Mouse (Mus musculus) limb, embryonic 12.5 days (tissue): ENCODE results near the gene Kalrn. TPM values are rescaled to one million over a fixed set of nuclear protein-coding genes. Genes with fewer than 3 reads are reported as not detected.

ENCODE experiments used
- ATAC-seq: fragments of 200-750 bp; cut with Nextera tagmentation; 2 replicates; pipeline ENCODE4 v1.8.0; 2017; ENCODE audit warnings: low read depth, moderate TSS enrichment; ENCODE audit not compliant: insufficient number of reproducible peaks, insufficient read depth, low FRiP score, low TSS enrichment
- H3K27ac ChIP-seq: fragments of 300-500 bp; sonication (generic); 2 replicates; pipeline ENCODE4 v1.5.1; 2016; ENCODE audit warnings: mild to moderate bottlenecking, moderate library complexity
- H3K27me3 ChIP-seq: fragments of 300-500 bp; sonication (generic); 2 replicates; pipeline ENCODE4 v1.6.1; 2016; ENCODE audit warnings: mild to moderate bottlenecking, moderate library complexity
- H3K36me3 ChIP-seq: fragments of 300-500 bp; sonication (generic); 2 replicates; pipeline ENCODE4 v1.6.1; 2016; ENCODE audit warnings: mild to moderate bottlenecking, moderate library complexity
- H3K4me1 ChIP-seq: fragments of 300-500 bp; sonication (generic); replicated peaks from 2 replicates; pipeline ENCODE4 v1.6.1; 2016
- H3K4me2 ChIP-seq: fragments of 300-500 bp; sonication (generic); 2 replicates; pipeline ENCODE4 v1.6.1; 2016; ENCODE audit warnings: mild to moderate bottlenecking, moderate library complexity
- H3K4me3 ChIP-seq: fragments of 300-500 bp; sonication (generic); replicated peaks from 2 replicates; pipeline ENCODE4 v1.5.1; 2016; ENCODE audit warnings: mild to moderate bottlenecking
- H3K9ac ChIP-seq: fragments of 300-500 bp; sonication (generic); replicated peaks from 2 replicates; pipeline ENCODE4 v1.6.1; 2016; ENCODE audit warnings: mild to moderate bottlenecking, moderate library complexity
- H3K9me3 ChIP-seq: fragments of 300-500 bp; sonication (generic); 2 replicates; pipeline ENCODE4 v1.6.1; 2016; ENCODE audit warnings: mild to moderate bottlenecking, moderate library complexity
- WGBS: fragments of 180-500 bp; shearing (Covaris S2); methylation state at CpG from one replicate; pipeline ENCODE4 v1.1.7; 2016; 5-methylcytosine and 5-hydroxymethylcytosine counted together
- polyA plus RNA-seq: library from polyadenylated mRNA; unstranded; fragments of >200 nt; fragmentation: Nextera tagmentation; extraction: Ambion mirVana; gene quantifications from 2 replicates; pipeline ENCODE4 v1.2.1, GENCODE M21; 2016

Gene Kalrn
- polyA plus RNA-seq, 1 experiment from 2014 or later: 13.1 TPM

- no peak overlapping the region for H3K9ac ChIP-seq
- 93% methylated on average over 4 of the region's 4 CpGs for WGBS
- ATAC-seq: no peak
Observed at GRCm38 (mm10) chr16:34579671-34580326, 6.5 kb upstream of the Kalrn start.

DNA sequence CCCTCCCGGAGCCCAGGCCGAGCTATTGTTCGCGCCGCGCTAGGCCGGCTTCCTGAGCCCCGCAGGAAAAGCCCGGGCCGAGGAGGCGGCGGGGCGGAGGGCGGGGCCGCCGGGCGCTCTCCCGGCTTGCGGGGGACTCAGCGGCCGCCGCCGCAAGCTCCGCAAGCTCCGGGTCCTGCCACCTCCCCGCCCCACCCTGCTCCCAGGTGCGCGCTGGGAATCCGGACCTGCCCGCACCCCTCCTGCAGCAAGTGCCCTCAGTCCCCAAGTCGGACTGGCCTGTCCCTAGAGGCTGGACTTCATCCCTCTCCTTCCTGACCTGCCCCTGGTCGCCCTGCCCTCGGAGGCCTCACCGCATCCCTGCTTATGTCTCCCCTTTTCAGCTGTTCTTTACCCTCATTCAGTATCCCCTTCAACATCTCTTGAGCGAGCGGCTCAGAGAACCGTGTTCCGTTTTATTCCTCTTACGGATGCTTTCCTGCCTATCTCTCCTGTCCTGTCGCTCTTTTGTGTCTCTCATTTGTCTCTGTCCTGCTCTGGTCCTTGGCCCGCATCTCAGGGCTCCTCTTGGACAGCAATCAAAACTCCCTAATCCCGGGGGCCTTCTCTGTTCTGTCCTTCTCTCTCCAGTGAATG is 642 bp upstream of the Kalrn start:
- peak; percentile 73 for ATAC-seq
- peak overlapping the region; percentile 96 for H3K9ac ChIP-seq

More at GRCm38 (mm10) chr16:34579671-34580326, 6.5 kb upstream of the Kalrn start:
- no peak overlapping the region for H3K27ac ChIP-seq
- H3K4me2 ChIP-seq: no peak overlapping the region
- no peaks in the 10 kb centered on the region for H3K4me1 ChIP-seq
- H3K4me3 ChIP-seq: no peak overlapping the region
- no peaks in the 10 kb centered on the region for H3K9me3 ChIP-seq
- no peaks in the 10 kb centered on the region; the same call in 1 of the 2 replicates for H3K27me3 ChIP-seq
- no peaks in the 10 kb centered on the region for H3K36me3 ChIP-seq

DNA sequence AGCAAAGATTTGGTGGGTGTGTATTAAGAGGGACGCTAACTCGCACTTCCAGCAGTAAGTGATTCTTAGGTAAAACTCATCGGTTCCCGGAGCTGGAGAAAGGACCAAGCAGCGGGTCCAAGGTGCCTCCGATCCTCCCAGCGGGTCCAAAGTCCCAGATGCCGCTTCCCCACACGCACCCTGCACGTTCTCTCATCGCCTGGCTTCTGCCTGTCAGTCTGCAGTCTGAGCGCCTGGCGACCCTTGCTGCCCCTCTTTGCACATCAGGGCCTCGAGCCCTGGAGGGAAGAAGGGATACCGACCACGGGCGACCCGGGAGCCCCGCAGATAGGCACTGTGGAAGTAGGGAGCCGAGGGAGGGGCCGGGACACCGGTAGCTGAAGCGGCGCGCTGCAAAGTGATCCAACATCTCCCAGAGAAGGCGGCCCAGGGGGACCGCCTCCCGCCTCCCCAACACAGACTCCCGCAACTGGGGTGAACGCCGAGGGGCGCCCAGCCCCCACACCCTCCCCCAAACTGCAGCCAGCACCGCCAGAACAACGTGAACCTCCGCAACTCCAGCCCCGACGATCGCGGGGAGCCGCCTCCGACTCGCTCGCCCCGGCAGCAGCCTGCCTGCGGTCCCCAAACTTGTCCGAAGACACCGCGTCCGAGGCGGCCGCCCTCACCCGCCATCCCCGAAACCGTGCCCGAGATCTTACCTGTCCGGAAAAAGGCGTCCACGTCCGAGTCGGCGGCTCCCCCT is 754 bp downstream of the Kalrn start:
- Histone ChIP-seq H3K9ac (peak overlapping the region; percentile 96), H3K4me3 (peak overlapping the region; percentile 86), H3K4me2 (peak overlapping the region; percentile 93), H3K4me1 (peaks cover 14% of the 10 kb centered on the region), H3K27me3 (peaks cover 4% of the 10 kb centered on the region), H3K9me3 (no peaks in the 10 kb centered on the region), H3K36me3 (no peaks in the 10 kb centered on the region), H3K27ac (peak overlapping the region; percentile 94)
- under 1% methylated on average over 59 of the region's 61 CpGs for WGBS
- 0 out of 2 replicates have a peak, but pooled peaks have one; percentile 16 for ATAC-seq

More for the DNA sequence above, 642 bp upstream of the Kalrn start:
- WGBS: 1% methylated on average over 42 of the region's 42 CpGs
- Histone ChIP-seq H3K4me1 (peaks cover 14% of the 10 kb centered on the region), H3K27me3 (peaks cover 4% of the 10 kb centered on the region), H3K4me2 (peak overlapping the region; percentile 93), H3K4me3 (peak overlapping the region; percentile 86), H3K36me3 (no peaks in the 10 kb centered on the region), H3K9me3 (no peaks in the 10 kb centered on the region), H3K27ac (peak overlapping the region; percentile 94)

- peaks cover 4% of the 10 kb centered on the region for H3K27me3 ChIP-seq
- peak overlapping the region; percentile 86 for H3K4me3 ChIP-seq
- 2% methylated on average over 10 of the region's 10 CpGs for WGBS
- H3K36me3 ChIP-seq: no peaks in the 10 kb centered on the region
- peak overlapping the region; percentile 94; the same call in 1 of the 2 replicates for H3K27ac ChIP-seq
- H3K9me3 ChIP-seq: no peaks in the 10 kb centered on the region
- peaks cover 14% of the 10 kb centered on the region for H3K4me1 ChIP-seq
- ATAC-seq: no peak; the same call in 1 of the 2 replicates
- peak overlapping the region; percentile 96 for H3K9ac ChIP-seq
- H3K4me2 ChIP-seq: peak overlapping the region; percentile 93
Observed at GRCm38 (mm10) chr16:34571931-34572405, 1.4 kb downstream of the Kalrn start.

DNA sequence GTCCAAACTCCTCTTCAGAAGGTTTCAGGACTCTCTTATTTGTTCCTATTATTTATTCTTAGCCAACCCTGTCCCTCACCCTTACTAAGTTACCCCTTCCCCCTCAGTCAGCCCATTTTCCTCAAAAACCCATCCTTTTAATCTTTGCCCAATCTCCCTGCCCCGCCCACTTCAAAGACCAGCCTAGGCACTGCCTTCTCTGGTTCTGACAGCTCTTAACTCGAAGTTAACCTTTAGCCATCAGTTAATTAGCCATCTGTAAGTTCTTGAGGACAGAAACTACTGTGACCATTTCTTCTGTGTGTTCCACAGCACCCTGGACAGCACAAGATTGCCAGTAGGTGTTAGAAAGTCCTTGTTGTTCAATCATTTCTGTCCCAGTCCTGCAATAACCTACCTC is 3.4 kb downstream of the Kalrn start:
- ATAC-seq: no peak
- H3K27me3 ChIP-seq: peaks cover 4% of the 10 kb centered on the region
- H3K4me3 ChIP-seq: no peak overlapping the region
- no peaks in the 10 kb centered on the region for H3K9me3 ChIP-seq
- H3K9ac ChIP-seq: no peak overlapping the region
- no peak overlapping the region for H3K4me2 ChIP-seq
- H3K4me1 ChIP-seq: peaks cover 14% of the 10 kb centered on the region
- WGBS: 46% methylated on average over 2 of the region's 2 CpGs
- no peak overlapping the region for H3K27ac ChIP-seq
- no peaks in the 10 kb centered on the region for H3K36me3 ChIP-seq

GRCm38 (mm10) chr16:34568831-34569230 is 4.5 kb downstream of the Kalrn start:
- H3K27me3 ChIP-seq: peaks cover 4% of the 10 kb centered on the region; the same call in 1 of the 2 replicates
- H3K4me2 ChIP-seq: no peak overlapping the region
- no peaks in the 10 kb centered on the region for H3K36me3 ChIP-seq
- no peak for ATAC-seq
- H3K27ac ChIP-seq: no peak overlapping the region
- H3K4me3 ChIP-seq: no peak overlapping the region
- peaks cover 14% of the 10 kb centered on the region for H3K4me1 ChIP-seq
- H3K9me3 ChIP-seq: no peaks in the 10 kb centered on the region
- WGBS: 81% methylated on average over 6 of the region's 6 CpGs
- no peak overlapping the region for H3K9ac ChIP-seq

DNA sequence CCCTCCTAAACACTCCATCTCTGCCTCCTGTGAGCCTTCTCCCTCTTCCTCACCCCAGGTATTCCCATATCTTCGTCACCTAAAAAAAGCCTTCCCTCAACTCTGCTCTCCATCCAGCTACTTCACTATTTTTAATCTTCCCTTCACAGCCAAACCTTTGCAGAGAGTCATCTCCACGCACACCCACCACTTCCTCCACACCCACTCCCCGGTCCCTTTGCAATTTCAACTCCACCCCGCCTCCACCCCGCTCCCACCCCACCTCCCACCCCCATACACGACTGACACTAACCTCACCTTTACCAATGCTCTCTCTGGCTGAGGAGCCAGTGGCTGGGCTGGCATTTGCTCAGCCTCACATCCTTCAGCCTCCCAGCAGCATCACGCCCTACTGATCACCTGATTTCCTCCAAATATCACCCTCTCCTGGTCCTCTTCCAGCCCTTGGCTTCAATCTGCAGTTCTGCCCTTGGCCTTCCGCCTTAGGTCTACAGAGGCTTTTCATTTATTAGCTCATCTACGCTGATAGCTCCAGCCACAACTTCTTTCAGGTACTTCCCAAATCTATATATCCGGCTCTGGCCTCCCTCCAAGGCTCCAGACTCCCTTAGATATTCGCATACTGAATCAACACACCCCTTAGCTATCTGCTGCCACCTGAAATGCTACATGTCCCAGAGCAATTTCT is 9.6 kb downstream of the Kalrn start:
- no peak for ATAC-seq
- Histone ChIP-seq H3K36me3 (no peaks in the 10 kb centered on the region), H3K4me1 (peaks cover under 1% of the 10 kb centered on the region)

GRCm38 (mm10) chr16:34561734-34562135 is 11.6 kb downstream of the Kalrn start:
- no peaks in the 10 kb centered on the region for H3K9me3 ChIP-seq
- H3K36me3 ChIP-seq: no peaks in the 10 kb centered on the region
- H3K4me1 ChIP-seq: peaks cover 14% of the 10 kb centered on the region
- no peak for ATAC-seq
- H3K9ac ChIP-seq: no peak overlapping the region
- no peak overlapping the region for H3K27ac ChIP-seq
- WGBS: 55% methylated on average over 5 of the region's 5 CpGs
- H3K4me3 ChIP-seq: no peak overlapping the region
- no peaks in the 10 kb centered on the region for H3K27me3 ChIP-seq
- H3K4me2 ChIP-seq: no peak overlapping the region

More for the DNA sequence above, 9.6 kb downstream of the Kalrn start:
- no peak overlapping the region for H3K27ac ChIP-seq
- no peaks in the 10 kb centered on the region for H3K9me3 ChIP-seq
- H3K9ac ChIP-seq: no peak overlapping the region
- H3K4me2 ChIP-seq: no peak overlapping the region
- WGBS: 75% methylated on average over 11 of the region's 11 CpGs
- no peaks in the 10 kb centered on the region for H3K27me3 ChIP-seq
- H3K4me3 ChIP-seq: no peak overlapping the region

DNA sequence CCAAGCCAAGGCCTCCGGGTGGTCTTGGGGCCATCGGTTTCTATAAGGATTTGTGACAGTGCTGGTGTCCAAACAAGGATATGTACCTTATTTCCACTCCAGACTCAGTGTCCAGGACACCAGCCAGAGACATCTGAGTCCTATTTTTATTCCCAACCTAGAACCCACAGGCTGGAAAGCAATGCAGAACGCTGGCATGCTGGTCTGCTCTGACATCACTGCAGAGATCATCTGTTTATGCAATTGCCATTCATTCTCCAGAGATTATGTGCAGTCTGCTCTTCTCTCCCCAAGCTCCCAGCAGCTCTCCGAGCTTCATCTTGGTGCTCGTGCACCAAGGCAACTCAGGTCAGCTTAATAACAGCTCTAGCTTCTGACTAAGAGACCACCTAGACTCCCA is 12.5 kb downstream of the Kalrn start:
- Histone ChIP-seq H3K36me3 (no peaks in the 10 kb centered on the region), H3K4me3 (no peak overlapping the region), H3K27ac (no peak overlapping the region), H3K4me1 (peaks cover 14% of the 10 kb centered on the region), H3K27me3 (no peaks in the 10 kb centered on the region), H3K9ac (no peak overlapping the region), H3K9me3 (no peaks in the 10 kb centered on the region), H3K4me2 (no peak overlapping the region)
- ATAC-seq: no peak
- WGBS: 85% methylated on average over 5 of the region's 5 CpGs

DNA sequence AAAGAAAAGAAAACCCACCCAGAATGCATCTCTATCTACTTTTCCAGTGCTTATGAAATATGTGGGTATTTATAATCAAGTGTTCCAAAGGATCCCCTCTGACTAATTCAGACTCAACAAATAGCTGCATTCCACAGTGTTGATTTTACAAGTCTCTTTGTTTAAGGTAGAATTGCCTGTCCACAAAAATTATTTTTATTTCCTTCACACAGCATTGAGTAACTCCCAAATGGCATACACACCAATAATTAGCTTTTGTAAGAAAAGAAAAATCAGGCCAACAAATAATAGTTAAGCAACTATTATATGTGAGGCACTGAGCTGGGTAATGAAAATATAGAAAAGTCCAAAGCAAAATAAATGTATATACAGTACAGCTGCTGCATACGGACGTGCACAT is 12.9 kb downstream of the Kalrn start:
- no peak overlapping the region for H3K4me3 ChIP-seq
- no peaks in the 10 kb centered on the region for H3K9me3 ChIP-seq
- 91% methylated on average over 2 of the region's 2 CpGs for WGBS
- no peaks in the 10 kb centered on the region for H3K27me3 ChIP-seq
- H3K4me1 ChIP-seq: peaks cover 14% of the 10 kb centered on the region
- H3K36me3 ChIP-seq: no peaks in the 10 kb centered on the region
- H3K27ac ChIP-seq: no peak overlapping the region
- no peak overlapping the region for H3K4me2 ChIP-seq
- ATAC-seq: no peak
- no peak overlapping the region for H3K9ac ChIP-seq
